Mouse (Mus musculus) 3T3-L1 (cell line): ENCODE measurements around the gene Car10.

ENCODE experiments used
- DNase-seq: peaks from one replicate; pipeline ENCODE4 v3.0.0-alpha.2; 2015; ENCODE audit warnings: low read depth, low spot score

Gene Car10

GRCm38 (mm10) chr11:93571917-93572641 lies 474.3 kb downstream of the Car10 start:
- no peak for DNase-seq

GRCm38 (mm10) chr11:93577441-93577840 lies 479.6 kb downstream of the Car10 start:
- no peak for DNase-seq

GRCm38 (mm10) chr11:93579626-93580025 lies 481.8 kb downstream of the Car10 start:
- no peak for DNase-seq

- no peak for DNase-seq
Observed at GRCm38 (mm10) chr11:93581326-93581725, 483.5 kb downstream of the Car10 start.

- no peak for DNase-seq
Observed at GRCm38 (mm10) chr11:93587788-93588187, 490.0 kb downstream of the Car10 start.

GRCm38 (mm10) chr11:93590652-93591051 lies 492.8 kb downstream of the Car10 start:
- no peak for DNase-seq

- no peak for DNase-seq
Observed at GRCm38 (mm10) chr11:93594033-93594432, 496.2 kb downstream of the Car10 start.

- no peak for DNase-seq
Observed at GRCm38 (mm10) chr11:93598175-93598574, 500.3 kb downstream of the Car10 start.

- DNase-seq = no peak
Observed at GRCm38 (mm10) chr11:93599755-93600154, 501.9 kb downstream of the Car10 start.

GRCm38 (mm10) chr11:93603575-93603974 lies 505.7 kb downstream of the Car10 start:
- no peak for DNase-seq

GRCm38 (mm10) chr11:93607111-93607510 lies 509.3 kb downstream of the Car10 start:
- DNase-seq = no peak

GRCm38 (mm10) chr11:93608716-93609115 lies 510.9 kb downstream of the Car10 start:
- DNase-seq = no peak

GRCm38 (mm10) chr11:93612071-93612470 lies 514.2 kb downstream of the Car10 start:
- no peak for DNase-seq

GRCm38 (mm10) chr11:93614851-93615250 lies 517.0 kb downstream of the Car10 start:
- DNase-seq = no peak

GRCm38 (mm10) chr11:93623605-93624004 lies 525.8 kb downstream of the Car10 start:
- DNase-seq = no peak

- no peak for DNase-seq
Observed at GRCm38 (mm10) chr11:93639410-93639809, 541.6 kb downstream of the Car10 start.

- DNase-seq = no peak
Observed at GRCm38 (mm10) chr11:93640954-93641353, 543.1 kb downstream of the Car10 start.

- DNase-seq = no peak
Observed at GRCm38 (mm10) chr11:93642331-93642730, 544.5 kb downstream of the Car10 start.

- no peak for DNase-seq
Observed at GRCm38 (mm10) chr11:93643006-93643405, 545.2 kb downstream of the Car10 start.

- DNase-seq = no peak
Observed at GRCm38 (mm10) chr11:93643436-93643835, 545.6 kb downstream of the Car10 start.

- DNase-seq = no peak
Observed at GRCm38 (mm10) chr11:93646216-93646615, 548.4 kb downstream of the Car10 start.
